Mouse (Mus musculus) kidney, adult 2 months (tissue): ENCODE measurements around the gene Cd80.

Experiments used
- CTCF ChIP-seq: fragments of 200-500 bp; conservative IDR thresholded peaks from 2 replicates; pipeline ENCODE4 v1.5.1; 2011; ENCODE audit warnings: low read depth, mild to moderate bottlenecking, control low read depth, low read length, moderate library complexity, mixed read lengths; ENCODE audit not compliant: insufficient read depth, insufficient read length
- POLR2A ChIP-seq: fragments of 200-500 bp; IDR thresholded peaks from one replicate; pipeline ENCODE4 v1.6.1; 2011; ENCODE audit warnings: low read depth, low read length, control low read depth

GRCm38 (mm10) chr16:38441611-38442010 lies 13.8 kb upstream of the Cd80 start:
- no peak for TF ChIP-seq CTCF
- no peak for TF ChIP-seq POLR2A
